Mouse (Mus musculus): ENCODE measurements around the gene Fibcd1.

- TF ChIP-seq POLR2A (IDR thresholded peaks at IDR 0.05; ENCODE audit: control insufficient read depth, low read depth, low read length) (no peak), CTCF (IDR thresholded peaks at IDR 0.05; ENCODE audit: control insufficient read depth, insufficient read depth, insufficient replicate concordance, low read depth, low read length) (no peak)
These were observed 47.4 kb upstream of the Fibcd1 start for GRCm38 (mm10) chr2:31893110-31893669.

Data from testis, adult 2 months (tissue).